Mouse (Mus musculus) lung, adult 2 months (tissue): ENCODE results near the gene Tbx6.

ENCODE experiments used
- CTCF ChIP-seq: fragments of 200-500 bp; IDR thresholded peaks from 2 replicates; pipeline ENCODE4 v1.5.1; 2011; ENCODE audit warnings: mild to moderate bottlenecking, low read length, control low read depth; ENCODE audit not compliant: insufficient read depth
- POLR2A ChIP-seq: fragments of 200-500 bp; IDR thresholded peaks from 2 replicates; pipeline ENCODE4 v1.6.1; 2011; ENCODE audit warnings: low read depth, mild to moderate bottlenecking, control low read depth, low read length, borderline replicate concordance; ENCODE audit errors: extremely low read depth

- no peak; the same call in 1 of the 2 replicates for TF ChIP-seq POLR2A
- no peak for TF ChIP-seq CTCF
Measured at GRCm38 (mm10) chr7:126759672-126760390, 21.5 kb upstream of the Tbx6 start.
